Mouse (Mus musculus) CD4-positive, CD25-positive, alpha-beta regulatory T cell, adult 2 months (primary cell): ENCODE data around the gene Numa1.

ENCODE experiments used
- DNase-seq: peaks from one replicate; pipeline ENCODE4 v3.0.0-alpha.2; 2012; ENCODE audit warnings: low read depth, low spot score

The Numa1 gene

DNA sequence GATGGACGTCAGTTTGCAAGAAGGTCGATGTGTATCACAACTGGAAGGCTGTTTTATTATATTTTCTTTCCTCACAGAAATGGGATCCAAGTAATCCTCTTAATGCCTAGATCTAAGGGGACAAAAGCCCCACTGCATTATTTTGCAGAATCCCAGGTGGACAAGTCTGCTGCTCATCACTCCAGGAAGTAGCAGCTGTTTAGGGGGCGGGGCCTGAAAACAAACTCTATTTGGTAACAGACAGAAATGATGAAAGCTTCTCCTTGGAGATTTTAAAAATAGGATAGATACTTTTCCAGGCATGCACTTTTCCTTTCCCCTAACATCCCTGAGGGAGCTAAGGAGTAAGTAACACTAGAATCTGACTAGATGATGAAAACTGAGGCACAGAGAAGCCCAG lies 103.4 kb downstream of the Numa1 start:
- no peak for DNase-seq

DNA sequence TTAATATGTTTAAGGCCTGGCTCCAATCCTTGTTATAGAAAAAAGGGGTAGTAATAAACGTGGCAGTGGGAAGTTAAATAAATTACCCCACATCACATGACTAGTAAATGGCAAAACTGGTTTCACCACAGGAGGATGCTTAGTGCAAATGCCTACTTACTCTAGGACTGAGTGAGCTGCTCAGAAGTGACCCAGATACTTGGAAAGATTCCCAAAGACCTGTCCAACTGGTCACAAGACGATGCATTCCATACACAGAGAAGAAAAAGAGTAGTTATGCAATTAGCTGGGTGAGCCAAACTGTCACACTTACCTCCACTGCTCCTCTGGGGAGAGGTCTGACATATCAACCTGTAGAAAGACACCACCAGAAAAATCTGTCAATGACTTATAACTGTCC lies 108.4 kb downstream of the Numa1 start:
- no peak for DNase-seq

DNA sequence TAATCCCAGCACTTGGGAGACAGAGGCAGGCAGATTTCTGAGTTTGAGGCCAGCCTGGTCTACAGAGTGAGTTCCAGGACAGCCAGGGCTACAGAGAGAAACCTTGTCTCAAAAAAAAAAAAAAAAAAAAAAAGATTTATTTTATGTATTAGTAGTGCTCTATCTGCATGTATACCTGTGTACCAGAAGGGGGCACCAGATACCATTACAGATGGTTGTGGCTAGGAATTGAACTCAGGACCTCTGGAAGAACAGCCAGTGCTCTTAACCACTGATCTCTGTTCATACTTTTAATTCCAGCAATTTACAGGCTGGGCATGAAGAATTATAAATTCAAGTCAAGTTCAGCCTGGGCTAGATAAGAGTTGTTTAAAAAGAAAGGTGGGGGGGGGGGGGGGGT lies 114.6 kb downstream of the Numa1 start:
- DNase-seq = peak; percentile 70

DNA sequence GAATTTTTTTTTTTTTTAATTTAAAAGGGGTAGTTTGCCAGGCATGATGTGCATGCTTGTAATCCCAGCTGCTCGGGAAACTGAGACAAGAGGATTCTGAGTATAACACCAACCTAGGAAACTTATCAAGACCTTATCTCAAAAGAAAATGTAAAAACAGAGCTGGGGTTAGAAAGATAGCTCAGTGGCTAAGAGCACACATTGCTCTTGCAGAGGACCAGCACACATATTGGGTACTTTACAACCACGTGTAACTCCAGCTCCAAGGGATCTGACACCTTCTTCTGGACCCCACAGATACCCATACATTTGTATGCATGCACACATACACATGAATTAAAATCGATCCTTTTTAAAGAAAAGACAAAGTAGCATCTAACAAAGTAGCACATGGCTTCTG lies 127.4 kb downstream of the Numa1 start:
- no peak for DNase-seq

DNA sequence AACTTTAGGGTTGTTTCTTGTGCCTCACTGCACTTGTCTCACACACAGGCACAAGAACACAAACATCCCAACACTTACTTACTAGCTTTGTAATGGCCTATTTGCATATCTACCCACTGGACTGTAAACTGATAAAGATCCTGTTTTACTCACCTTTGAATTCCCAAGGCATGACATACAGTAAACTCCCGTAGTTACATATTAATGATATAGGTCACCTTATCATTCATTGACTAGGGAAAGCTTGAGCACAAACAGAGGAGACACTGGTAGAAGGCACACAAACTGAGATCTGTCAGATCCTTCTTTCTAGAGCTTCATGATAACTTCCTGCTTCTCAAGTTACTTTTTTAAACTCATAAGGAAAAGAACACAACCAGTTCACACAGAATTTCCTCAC lies 128.3 kb downstream of the Numa1 start:
- no peak for DNase-seq

DNA sequence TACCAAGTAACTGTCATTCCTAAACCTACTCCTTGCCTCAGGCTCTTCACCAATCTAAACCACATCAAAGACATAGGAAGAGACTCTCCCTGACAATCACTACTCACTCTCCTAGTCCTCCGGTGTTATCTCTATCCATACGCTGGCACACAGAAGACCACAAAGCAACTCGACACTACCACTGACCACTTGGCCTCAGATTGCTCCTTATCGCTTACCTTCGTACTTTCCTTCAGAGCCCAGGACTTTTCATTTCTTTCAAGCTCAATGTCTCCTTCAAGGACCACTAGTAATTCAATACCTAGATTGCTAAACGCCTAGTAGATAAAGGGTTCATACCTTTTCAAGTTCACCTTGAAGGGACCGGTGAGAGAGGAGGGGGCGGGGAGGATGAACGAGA lies 130.0 kb downstream of the Numa1 start:
- DNase-seq = no peak
